Mouse (Mus musculus) spleen, adult 2 months (tissue): ENCODE measurements around the gene Ptpdc1. TPM values are rescaled to one million over a fixed set of nuclear protein-coding genes. Genes with fewer than 3 reads are reported as not detected.

ENCODE experiments used
- DNase-seq, 2 experiments: peaks; one replicate each; pipeline versions ENCODE4 v3.0.0 to v3.0.0-alpha.2; 2012 to 2021; ENCODE audit warnings: low spot score in 2 of 2, low read depth in 1 of 2
- H3K27ac ChIP-seq: fragments of 200-500 bp; 2 replicates; pipeline ENCODE4 v1.5.1; 2012; ENCODE audit warnings: low read length, inconsistent platforms; ENCODE audit not compliant: insufficient read depth
- H3K27me3 ChIP-seq: fragments of 200-500 bp; 2 replicates; pipeline ENCODE4 v1.6.1; 2012; ENCODE audit warnings: mild to moderate bottlenecking, moderate library complexity, low read length, inconsistent platforms; ENCODE audit not compliant: control insufficient read depth, insufficient read depth
- H3K36me3 ChIP-seq: fragments of 200-500 bp; 2 replicates; pipeline ENCODE4 v1.6.1; 2012; ENCODE audit warnings: mild to moderate bottlenecking, low read length, inconsistent platforms; ENCODE audit not compliant: control insufficient read depth, insufficient read depth
- H3K4me1 ChIP-seq: fragments of 200-500 bp; 2 replicates; pipeline ENCODE4 v1.6.1; 2011; ENCODE audit warnings: inconsistent platforms; ENCODE audit not compliant: control insufficient read depth, insufficient read depth, insufficient read length
- H3K4me3 ChIP-seq: fragments of 200-500 bp; 2 replicates; pipeline ENCODE4 v1.5.1; 2011; ENCODE audit warnings: mild to moderate bottlenecking, inconsistent platforms; ENCODE audit not compliant: insufficient read depth, insufficient read length; ENCODE audit errors: extremely low read depth
- CTCF ChIP-seq: fragments of 200-500 bp; IDR thresholded peaks from 2 replicates; pipeline ENCODE4 v1.5.1; 2011; ENCODE audit warnings: mild to moderate bottlenecking, inconsistent platforms; ENCODE audit not compliant: insufficient read depth, insufficient read length, insufficient replicate concordance; ENCODE audit errors: extremely low read depth
- POLR2A ChIP-seq: fragments of 200-500 bp; IDR thresholded peaks from 2 replicates; pipeline ENCODE4 v1.6.1; 2011; ENCODE audit warnings: low read depth, low read length, inconsistent platforms
- whole genome bisulfite sequencing: fragments of 180-500 bp; shearing (Covaris S2); methylation state at CpG from one replicate; pipeline ENCODE4 v1.1.7; 2018; 5-methylcytosine and 5-hydroxymethylcytosine counted together
- polyA plus RNA-seq: library from polyadenylated mRNA; depleted of rRNA; stranded (reverse); fragments of >200 nt; gene quantifications from 2 replicates; pipeline ENCODE4 v1.2.3, GENCODE M21; 2012

The Ptpdc1 gene
- polyA plus RNA-seq, 1 experiment: 0.79 TPM

GRCm38 (mm10) chr13:48665656-48666597 is 40.5 kb upstream of the Ptpdc1 start:
- no peak for DNase-seq
- WGBS: 9% methylated on average over 58 of the region's 58 CpGs
- Histone ChIP-seq H3K4me3 (no peak overlapping the region), H3K27me3 (peaks cover 46% of the 10 kb centered on the region), H3K36me3 (no peaks in the 10 kb centered on the region), H3K4me1 (no peaks in the 10 kb centered on the region; the same call in none of the 2 replicates), H3K27ac (no peak overlapping the region)
- TF ChIP-seq POLR2A (no peak), CTCF (no peak)

- peaks cover 46% of the 10 kb centered on the region for H3K27me3 ChIP-seq
- H3K4me1 ChIP-seq: no peaks in the 10 kb centered on the region; the same call in none of the 2 replicates
- no peak overlapping the region for H3K27ac ChIP-seq
- TF ChIP-seq CTCF (no peak), POLR2A (no peak)
- no peak for DNase-seq
- H3K36me3 ChIP-seq: no peaks in the 10 kb centered on the region
- 7% methylated on average over 39 of the region's 39 CpGs for WGBS
- H3K4me3 ChIP-seq: no peak overlapping the region
These were observed 39.6 kb upstream of the Ptpdc1 start for GRCm38 (mm10) chr13:48664916-48665655.

GRCm38 (mm10) chr13:48663988-48664339 is 38.5 kb upstream of the Ptpdc1 start:
- Histone ChIP-seq H3K4me3 (no peak overlapping the region), H3K27ac (no peak overlapping the region), H3K36me3 (no peaks in the 10 kb centered on the region), H3K27me3 (peaks cover 38% of the 10 kb centered on the region), H3K4me1 (no peaks in the 10 kb centered on the region; the same call in none of the 2 replicates)
- TF ChIP-seq CTCF: no peak
- TF ChIP-seq POLR2A: no peak
- WGBS: 35% methylated on average over 7 of the region's 7 CpGs
- DNase-seq: no peak

- H3K27ac ChIP-seq: no peak overlapping the region
- no peak overlapping the region for H3K4me3 ChIP-seq
- H3K36me3 ChIP-seq: no peaks in the 10 kb centered on the region
- TF ChIP-seq POLR2A (no peak), CTCF (no peak)
- DNase-seq: no peak
- WGBS: 12% methylated on average over 46 of the region's 54 CpGs
- H3K4me1 ChIP-seq: no peaks in the 10 kb centered on the region; the same call in 1 of the 2 replicates
- H3K27me3 ChIP-seq: peaks cover 35% of the 10 kb centered on the region
These were observed 37.9 kb upstream of the Ptpdc1 start for GRCm38 (mm10) chr13:48663211-48663987.

- 4% methylated on average over 66 of the region's 73 CpGs for WGBS
- Histone ChIP-seq H3K4me3 (no peak within 1 kb of the TSS), H3K27ac (no peak within 1 kb of the TSS), H3K27me3 (peaks cover 34% of the 10 kb centered on the region), H3K4me1 (no peaks in the 10 kb centered on the region; the same call in 1 of the 2 replicates), H3K36me3 (no peaks in the 10 kb centered on the region)
- no peak for TF ChIP-seq CTCF
- no peak for TF ChIP-seq POLR2A
- DNase-seq: no peak
These were observed 37.1 kb upstream of the Ptpdc1 start, which contains the start of gene Barx1 for GRCm38 (mm10) chr13:48662431-48663143. Gene Barx1 (plus strand): TSS chr13:48662998.

GRCm38 (mm10) chr13:48661561-48661960 is 36.1 kb upstream of the Ptpdc1 start:
- Histone ChIP-seq H3K27ac (no peak overlapping the region), H3K36me3 (no peaks in the 10 kb centered on the region), H3K27me3 (peaks cover 37% of the 10 kb centered on the region), H3K4me1 (no peaks in the 10 kb centered on the region; the same call in 1 of the 2 replicates), H3K4me3 (no peak overlapping the region)
- TF ChIP-seq POLR2A: no peak
- no peak for TF ChIP-seq CTCF
- WGBS: 11% methylated on average over 1 of the region's 1 CpGs
- DNase-seq: no peak
